Mouse (Mus musculus) spleen, postnatal 10 days (tissue): ENCODE measurements at regions not wholly inside any gene's neighbourhood (a gene's known extent, or its start where the extent isn't known, plus 50 kb on each side); places are given as distances from the start of the nearest gene placed in this dataset.

ENCODE experiments used
- DNase-seq, 2 experiments: peaks; one replicate each; pipeline ENCODE4 v3.0.0; 2021 to 2022; ENCODE audit warnings: low spot score in 2 of 2

GRCm38 (mm10) chr16:95773151-95773550 is 71.3 kb downstream of the Ets2 start:
- no peak for DNase-seq
